11 mouse cellular contexts compared by ENCODE assay signal in genomic region chr14:25614684-25615083, GRCm38 (mm10).
DNase-seq lines count a peak whose midpoint lies in the region; ATAC-seq and TF ChIP-seq lines count a peak whose summit lies in the region.
"Had no signal": no experiment of that assay in that cellular context is flagged by ENCODE, and none has a peak within 500 bp of the region (broad histone marks: within the 10 kb centered on the region; RNA-seq: fewer than 3 reads in every experiment).

No protein-coding gene starts in this region.

- no peaks in the 10 kb centered on the region for H3K9me3 ChIP-seq in liver, embryonic 13.5 days (replicated peaks)
- no peaks in the 10 kb centered on the region for H3K9me3 ChIP-seq in liver, embryonic 11.5 days (ENCODE audit: control insufficient read depth, low read length)
- H3K9me3 ChIP-seq: midbrain, embryonic 15.5 days had no signal

- peak overlapping the region; percentile 9; the same call in 1 of the 2 replicates for H3K27ac ChIP-seq in gastrocnemius, adult 2 months
- peak overlapping the region; percentile 11; the same call in 1 of the 2 replicates for H3K27ac ChIP-seq in liver, embryonic 13.5 days
- no peak overlapping the region; the same call in 1 of the 2 replicates for H3K27ac ChIP-seq in liver, embryonic 11.5 days (ENCODE audit: low read depth, low read length)
- H3K27ac ChIP-seq: midbrain, embryonic 15.5 days had no signal

- no peaks in the 10 kb centered on the region for H3K36me3 ChIP-seq in liver, embryonic 13.5 days
- 0 out of 2 replicates have a peak, but pooled peaks cover 2% of the 10 kb centered on the region for H3K36me3 ChIP-seq in liver, embryonic 11.5 days (ENCODE audit: control insufficient read depth, insufficient read depth, low read length)
- H3K36me3 ChIP-seq: midbrain, embryonic 15.5 days had no signal

- 27% methylated on average over 5 of the region's 5 CpGs for WGBS in liver, embryonic 13.5 days (ENCODE audit: insufficient replicate concordance)
- 38% methylated on average over 5 of the region's 5 CpGs for WGBS in liver, embryonic 11.5 days

- no peak for DNase-seq in gastrocnemius, adult 2 months
- no peak for DNase-seq in gastrocnemius, adult 18-20 months (ENCODE audit: low spot score)
- no peak for DNase-seq in liver, embryonic 13.5 days
- no peak for DNase-seq in liver, embryonic 11.5 days (ENCODE audit: low spot score)
- DNase-seq in kidney, postnatal 25 days, result peak; percentile 41 to 73
- peak; percentile 50 to 64 for DNase-seq in natural killer cell, adult 2 months (ENCODE audit: low spot score in 2 of 2)
- DNase-seq in layer of hippocampus, postnatal 25 days (ENCODE audit: extremely low spot score in 1 of 2, low spot score in 1 of 2), result no peak

- no peak for ATAC-seq in liver, embryonic 13.5 days (ENCODE audit: low read depth)
- no peak for ATAC-seq in liver, embryonic 11.5 days (replicated peaks; ENCODE audit: low FRiP score)
- no peak for ATAC-seq in erythroblast, adult 5-6 weeks (replicated peaks; ENCODE audit: low FRiP score, poor library complexity, severe bottlenecking)
- ATAC-seq: activated CD4-positive, CD25-positive, alpha-beta regulatory T cell, adult 4 months; intestine, postnatal 0 days; midbrain, embryonic 15.5 days had no signal

- TF ChIP-seq CTCF in gastrocnemius, adult 2 months (IDR thresholded peaks at IDR 0.05), result no peak

- H3K4me2 ChIP-seq in liver, embryonic 13.5 days, result no peak overlapping the region
- H3K4me2 ChIP-seq in liver, embryonic 11.5 days, result no peak overlapping the region
- H3K4me2 ChIP-seq: midbrain, embryonic 15.5 days had no signal

- H3K4me3 ChIP-seq in gastrocnemius, adult 2 months, result peak overlapping the region; percentile 9; the same call in 1 of the 2 replicates
- no peak overlapping the region for H3K4me3 ChIP-seq in liver, embryonic 13.5 days (replicated peaks)
- no peak overlapping the region for H3K4me3 ChIP-seq in liver, embryonic 11.5 days (ENCODE audit: low read depth, low read length)
- H3K4me3 ChIP-seq: midbrain, embryonic 15.5 days had no signal

- H3K4me1 ChIP-seq in liver, embryonic 13.5 days (replicated peaks), result peaks cover 50% of the 10 kb centered on the region
- peaks cover 35% of the 10 kb centered on the region for H3K4me1 ChIP-seq in liver, embryonic 11.5 days (replicated peaks; ENCODE audit: control insufficient read depth, insufficient read depth, low read length)

- intact Hi-C loops in gastrocnemius, adult 2 months (cut with DNase I), result no loop called here

- H3K27me3 ChIP-seq in liver, embryonic 13.5 days, result no peaks in the 10 kb centered on the region
- H3K27me3 ChIP-seq in liver, embryonic 11.5 days (replicated peaks; ENCODE audit: control insufficient read depth, insufficient read depth, low read length), result no peaks in the 10 kb centered on the region
- H3K27me3 ChIP-seq: midbrain, embryonic 15.5 days had no signal

- no peak overlapping the region for H3K9ac ChIP-seq in liver, embryonic 13.5 days
- H3K9ac ChIP-seq in liver, embryonic 11.5 days (ENCODE audit: low read depth, low read length), result no peak overlapping the region
- H3K9ac ChIP-seq: midbrain, embryonic 15.5 days had no signal

Comparison
In these comparisons a context has a peak if more than half of its experiments do, and no peak if none do; other contexts are left out.
1. DNase-seq: peak in kidney, postnatal 25 days (2 of 2) and natural killer cell, adult 2 months (2 of 2); none in gastrocnemius, adult 2 months (single experiment), gastrocnemius, adult 18-20 months (single experiment), liver, embryonic 13.5 days (single experiment), liver, embryonic 11.5 days (single experiment) and layer of hippocampus, postnatal 25 days (0 of 2).